Mouse (Mus musculus): Measurements from ENCODE around the gene Arl15.

DNA sequence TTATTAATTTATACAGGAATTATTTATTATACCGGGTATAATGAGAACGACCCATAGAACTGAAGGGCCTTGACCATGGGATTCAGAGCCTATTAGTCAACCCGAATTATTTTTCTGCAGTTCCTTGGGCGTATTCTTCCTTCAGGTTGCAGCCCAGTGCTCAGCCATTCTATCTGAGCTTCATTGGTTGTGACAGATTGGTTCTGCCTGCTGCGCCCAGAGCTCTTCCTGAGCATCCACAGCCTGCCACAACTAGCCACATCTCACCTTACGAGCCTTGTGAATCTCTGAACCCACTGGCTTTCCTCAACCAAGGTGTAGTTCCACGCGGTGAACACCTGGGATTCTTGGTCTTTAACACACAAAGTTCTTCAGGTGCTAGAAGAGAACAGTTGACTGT, 350.9 kb downstream of the Arl15 start:
- TF ChIP-seq CTCF (IDR thresholded peaks at IDR 0.05; ENCODE audit: low read depth, low read length) (no peak), POLR2A (IDR thresholded peaks at IDR 0.05; ENCODE audit: borderline replicate concordance, low read depth, low read length) (no peak)
